Mouse (Mus musculus) cerebellum, adult (tissue): ENCODE results near the gene Fblim1.
A peak's percentile ranks its signal among the peaks of the same experiment; 100 is the strongest.
"Not testable (repeated sequence)": the region's sequence is repeated elsewhere in the genome, so short reads cannot be mapped to it uniquely, and the experiment has no call there.

Experiments
- ATAC-seq: cut with Nextera tagmentation; 2 replicates; pipeline ENCODE4 v1.9.2; 2017; ENCODE audit warnings: mild to moderate bottlenecking, moderate library complexity, mixed read lengths; ENCODE audit not compliant: insufficient number of reproducible peaks, low FRiP score, low TSS enrichment

Fblim1 gene

DNA sequence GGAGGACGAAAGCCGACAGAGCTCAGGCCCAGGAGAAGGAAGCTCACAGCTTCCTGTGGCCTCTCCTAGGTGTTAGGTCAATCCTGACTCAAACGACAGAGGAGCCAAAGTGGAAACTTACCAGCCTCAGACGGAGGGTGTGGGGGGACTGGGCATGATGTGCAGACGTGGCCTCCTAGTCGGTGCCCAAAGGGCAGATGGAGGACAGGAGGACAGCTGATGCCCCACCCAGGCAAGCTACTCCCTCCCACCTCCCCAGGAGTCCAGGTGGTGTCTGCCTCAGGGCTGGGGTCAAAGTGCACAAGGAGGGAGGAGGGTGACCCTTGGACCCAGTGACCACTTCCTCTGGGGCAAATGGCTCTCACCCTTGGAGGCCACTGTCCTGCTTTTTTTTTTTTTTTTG lies 34.6 kb downstream of the Fblim1 start:
- ATAC-seq = no peak

DNA sequence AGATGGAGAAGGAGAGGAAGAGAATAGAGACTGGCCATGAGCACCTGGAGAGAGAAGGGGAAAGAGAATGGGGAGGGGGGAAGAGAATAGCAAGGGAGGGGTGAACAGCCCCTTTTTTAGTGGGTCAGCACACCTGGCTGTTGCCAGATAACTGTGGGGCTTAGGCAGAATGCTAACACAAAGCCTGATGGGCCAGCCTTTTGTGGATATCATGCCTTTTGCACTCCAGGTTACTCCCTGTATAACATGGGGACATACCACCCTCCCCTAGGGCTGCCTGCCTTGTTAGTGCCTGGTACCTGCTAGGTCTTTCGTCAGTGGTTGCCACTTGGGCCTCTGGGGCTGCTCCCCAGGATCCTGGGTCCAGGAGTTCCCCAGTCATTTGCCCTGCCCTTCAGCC lies 35.1 kb downstream of the Fblim1 start:
- ATAC-seq = no peak

DNA sequence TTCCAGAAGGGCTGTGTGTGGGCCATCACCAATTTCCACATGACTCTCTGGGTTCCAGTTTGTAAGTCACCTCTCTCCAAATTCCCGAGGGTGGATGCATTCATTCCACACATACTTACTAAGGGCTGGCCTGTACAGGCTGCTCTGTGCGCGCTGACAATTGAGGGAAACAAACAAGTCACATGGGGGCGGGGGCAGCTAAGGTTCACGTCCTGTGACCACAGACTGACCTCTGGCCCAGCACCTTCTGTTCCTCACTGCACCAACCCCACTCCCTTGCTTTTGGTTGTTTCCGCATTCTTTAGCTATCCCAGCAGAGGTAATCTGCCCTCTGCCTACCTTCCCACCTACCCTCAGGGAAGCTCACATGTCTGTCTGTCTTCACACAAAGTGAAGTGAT lies 35.9 kb downstream of the Fblim1 start:
- ATAC-seq = no peak

DNA sequence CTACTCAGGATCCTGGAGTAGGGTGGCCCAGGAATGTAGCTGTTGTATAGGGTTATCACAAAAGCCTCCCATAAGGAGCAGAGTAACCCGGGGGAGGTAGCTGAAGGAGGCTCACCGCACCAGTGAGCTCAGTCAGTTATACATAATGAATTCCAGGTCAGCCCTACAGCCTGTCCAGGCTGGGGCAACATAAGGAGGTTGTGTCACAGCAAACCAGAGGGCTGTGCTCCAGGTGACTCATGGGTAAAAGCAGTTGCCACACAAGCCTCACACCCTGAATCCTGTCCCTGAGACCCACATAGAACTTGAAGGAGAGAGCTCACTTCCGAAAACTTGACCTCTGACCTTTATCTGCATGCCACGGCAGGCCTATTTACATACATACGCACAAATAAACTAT lies 36.9 kb downstream of the Fblim1 start:
- ATAC-seq = no peak

DNA sequence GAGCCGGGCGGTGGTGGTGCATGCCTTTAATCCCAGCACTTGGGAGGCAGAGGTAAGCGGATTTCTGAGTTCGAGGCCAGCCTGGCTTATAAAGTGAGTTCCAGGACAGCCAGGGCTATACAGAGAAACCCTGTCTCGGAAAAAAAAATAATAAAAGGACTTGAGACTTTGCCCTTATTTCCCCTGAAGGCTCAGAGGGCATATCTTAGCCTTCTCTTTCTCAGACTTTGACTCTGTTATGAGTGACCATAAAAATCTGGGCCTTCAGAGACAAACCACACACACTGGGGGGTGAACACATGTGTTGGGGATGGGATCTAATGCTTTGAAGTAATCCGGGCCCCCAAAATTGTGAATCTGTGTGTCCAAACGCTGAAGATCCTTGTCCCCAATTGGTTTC lies 38.7 kb downstream of the Fblim1 start:
- not testable (repeated sequence) for ATAC-seq

DNA sequence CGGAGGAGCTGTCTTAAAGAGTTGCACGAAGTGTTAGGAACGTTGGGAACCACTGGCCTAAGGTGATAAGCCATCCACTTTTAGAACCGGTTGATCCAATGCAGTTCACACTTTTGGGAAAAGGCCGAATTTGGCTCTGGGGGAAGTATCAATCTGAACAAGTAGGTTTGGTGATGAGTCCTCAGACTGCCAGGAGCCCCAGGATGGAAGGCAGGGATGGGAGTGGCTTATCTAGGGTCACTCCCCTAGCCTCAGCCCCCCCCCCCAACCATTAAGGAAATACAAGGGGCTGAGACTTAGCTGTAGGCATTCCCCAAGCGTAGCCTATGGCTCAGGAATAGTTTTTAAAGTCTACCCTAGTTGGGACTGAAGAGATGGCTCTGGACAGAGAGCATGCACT lies 39.7 kb downstream of the Fblim1 start:
- ATAC-seq = no peak

DNA sequence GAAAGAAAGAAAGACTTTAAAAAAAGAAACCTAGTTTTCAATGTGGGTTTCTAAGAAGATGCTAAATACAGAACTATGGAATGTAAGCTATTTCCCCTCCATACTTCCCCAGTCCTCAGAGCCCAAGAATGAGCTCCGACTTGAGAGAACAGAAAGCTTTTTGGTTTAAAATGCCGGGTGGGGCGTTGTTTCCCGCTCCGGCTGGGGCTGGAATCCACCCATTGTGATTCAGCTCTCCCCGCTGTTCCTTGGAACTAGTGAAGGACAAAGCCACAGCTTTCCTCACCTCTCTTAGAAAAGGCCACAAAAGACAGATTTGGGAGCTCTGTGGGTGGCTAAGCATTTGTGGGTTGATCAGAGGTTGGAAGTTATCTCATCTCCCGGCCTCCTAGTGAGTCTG lies 40.6 kb downstream of the Fblim1 start:
- ATAC-seq = no peak

DNA sequence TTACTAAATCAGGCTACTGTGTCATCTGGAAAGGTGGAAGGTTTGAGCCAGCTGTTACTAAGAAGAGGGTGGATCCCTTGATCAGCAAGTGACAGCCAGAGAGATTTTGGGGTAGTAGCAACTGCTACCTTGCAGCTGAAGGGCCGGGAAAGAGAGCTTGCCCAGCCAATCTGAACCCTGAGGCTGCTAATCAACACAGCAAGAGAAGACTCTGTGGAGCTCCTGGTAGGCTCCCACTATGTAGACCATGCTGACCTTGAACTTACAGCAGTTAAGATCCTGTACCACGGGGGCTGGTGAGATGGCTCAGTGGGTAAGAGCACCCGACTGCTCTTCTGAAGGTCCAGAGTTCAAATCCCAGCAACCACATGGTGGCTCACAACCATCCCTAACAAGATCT lies 41.2 kb downstream of the Fblim1 start:
- no peak for ATAC-seq

DNA sequence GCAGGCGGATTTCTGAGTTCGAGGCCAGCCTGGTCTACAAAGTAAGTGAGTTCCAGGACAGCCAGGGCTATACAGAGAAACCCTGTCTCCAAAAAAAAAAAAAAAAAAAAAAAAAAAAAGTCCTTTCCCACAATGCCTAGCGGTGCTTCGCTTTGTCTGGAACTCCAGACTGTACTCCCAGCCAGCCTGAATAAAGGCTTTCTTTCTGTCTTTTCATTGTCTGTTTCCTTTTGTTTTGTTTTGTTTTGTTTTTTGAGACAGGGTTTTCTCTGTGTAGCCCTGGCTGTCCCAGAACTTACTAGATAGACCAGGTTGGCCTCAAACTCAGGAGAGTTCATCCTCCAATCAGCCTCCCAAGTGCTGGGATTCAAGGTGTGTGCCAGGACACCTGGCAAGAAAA lies 41.7 kb downstream of the Fblim1 start:
- no peak for ATAC-seq

DNA sequence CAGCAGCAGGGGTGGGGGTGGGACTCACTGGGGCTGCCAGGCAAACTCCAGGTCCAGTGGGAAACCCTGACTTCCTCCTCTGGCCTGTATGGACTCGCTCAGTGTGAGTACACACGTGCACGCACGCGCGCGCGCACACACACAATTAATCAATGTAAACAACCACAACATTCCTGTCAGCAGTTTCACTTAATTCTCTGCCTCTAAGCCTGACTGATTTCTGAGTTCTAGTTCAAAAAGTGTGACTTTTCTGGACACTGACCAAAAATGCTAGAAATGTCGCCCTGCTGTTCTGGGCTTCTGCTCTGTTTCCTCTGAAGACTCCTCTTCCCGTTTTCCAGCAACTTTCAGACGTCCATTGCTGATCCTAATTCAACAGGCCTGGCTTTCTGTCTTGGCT lies 43.6 kb downstream of the Fblim1 start:
- no peak for ATAC-seq

DNA sequence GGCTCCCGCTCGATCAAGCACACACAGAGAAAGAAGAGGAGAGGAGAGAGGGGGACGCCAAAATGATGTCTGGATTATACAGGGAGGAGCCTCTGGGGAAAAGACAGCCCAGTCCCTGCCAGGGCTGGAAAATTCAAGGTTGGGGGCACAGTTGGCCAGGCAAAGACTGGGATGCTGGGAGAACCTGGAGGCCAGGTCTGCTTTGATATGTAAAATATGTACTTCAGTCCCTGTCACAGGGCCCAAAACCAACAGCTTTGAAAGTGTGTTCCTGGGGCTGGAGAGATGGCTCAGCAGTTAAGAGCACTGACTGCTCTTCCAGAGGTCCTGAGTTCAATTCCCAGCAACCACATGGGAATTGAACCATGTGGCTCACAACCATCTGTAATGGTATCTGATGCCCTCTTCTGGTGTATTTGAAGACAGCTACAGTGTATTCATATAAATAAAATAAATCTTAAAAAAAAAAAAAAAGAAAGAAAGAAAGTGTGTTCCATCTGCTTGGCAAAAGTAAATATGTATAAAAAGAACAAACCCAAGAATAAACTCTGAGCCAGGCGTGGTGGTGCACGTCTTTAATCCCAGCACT lies 44.5 kb downstream of the Fblim1 start:
- not testable (repeated sequence) for ATAC-seq

DNA sequence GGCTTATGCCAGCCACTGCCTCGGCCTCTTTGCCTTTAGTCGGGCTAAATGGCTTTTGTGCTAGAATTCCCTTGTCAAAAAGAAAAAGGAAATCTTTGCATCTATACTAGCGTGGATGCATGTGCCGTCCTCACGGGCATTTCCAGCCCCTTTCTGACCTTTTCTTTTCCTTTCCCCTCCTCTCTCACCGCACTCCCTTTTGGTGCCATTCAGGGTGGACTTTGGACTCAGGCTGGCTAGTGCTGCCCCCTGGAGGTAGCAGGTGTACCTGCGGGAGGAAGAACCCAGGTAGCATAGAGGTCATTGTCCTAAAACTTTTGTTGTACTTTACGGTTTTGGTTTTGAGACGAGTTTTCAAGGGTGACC lies 46.0 kb downstream of the Fblim1 start:
- 0 out of 2 replicates have a peak, but pooled peaks have one; percentile 46 for ATAC-seq

DNA sequence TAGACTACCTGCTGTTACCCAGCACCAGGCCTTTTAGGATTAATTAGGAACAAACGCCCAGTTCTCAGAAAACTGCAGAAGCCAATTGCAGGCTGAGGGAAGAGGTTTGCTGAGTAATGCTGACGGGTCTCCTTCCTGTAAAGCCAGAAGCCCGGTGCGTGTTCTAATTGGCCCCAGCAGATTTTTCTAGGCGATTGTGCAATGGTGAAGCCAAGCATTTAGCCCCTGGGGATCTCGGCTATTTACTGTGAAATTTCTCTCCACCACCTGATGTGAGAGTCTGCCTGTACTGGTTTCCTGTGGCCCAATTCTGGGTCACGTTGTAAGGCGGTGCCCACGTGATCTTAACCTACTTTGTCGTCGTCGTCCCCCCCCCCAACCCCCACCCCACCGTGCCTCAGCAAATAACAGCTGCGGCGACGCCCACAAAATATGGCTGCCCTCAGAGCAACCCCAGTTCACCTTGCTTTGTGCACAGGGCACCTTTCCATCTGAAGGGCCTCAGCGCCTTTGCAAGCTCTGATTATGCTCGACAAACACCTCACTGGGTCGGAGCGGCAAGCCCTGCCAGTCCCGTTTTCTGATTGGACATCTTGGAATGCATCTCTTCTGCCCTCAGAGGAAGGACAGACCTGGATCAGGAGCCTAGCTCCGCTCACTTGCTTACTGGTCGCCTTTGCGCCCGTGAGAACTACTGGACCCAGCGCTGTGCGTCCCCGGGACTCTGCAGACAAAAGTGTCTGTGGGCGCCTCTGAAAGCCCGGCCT lies 46.6 kb downstream of the Fblim1 start:
- ATAC-seq = peak; percentile 66; the same call in 1 of the 2 replicates

DNA sequence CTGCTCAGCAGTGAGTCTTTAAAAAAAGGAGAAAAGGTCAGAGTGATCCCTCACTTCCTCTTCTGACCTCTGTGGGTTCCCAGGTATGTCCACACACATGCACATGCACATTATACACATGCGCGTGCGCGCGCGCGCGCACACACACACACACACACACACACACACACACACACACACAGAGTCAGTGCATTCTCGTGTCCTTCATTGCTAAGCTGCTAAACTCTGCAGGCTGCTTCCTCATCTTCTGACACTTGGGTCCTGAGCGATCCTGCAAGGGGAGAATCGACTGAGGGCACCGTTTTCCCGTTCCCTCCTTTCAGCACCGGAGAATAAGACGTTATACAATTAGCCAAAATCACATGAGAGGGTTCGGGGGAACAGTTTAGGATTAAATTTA lies 47.2 kb downstream of the Fblim1 start:
- ATAC-seq = no peak

DNA sequence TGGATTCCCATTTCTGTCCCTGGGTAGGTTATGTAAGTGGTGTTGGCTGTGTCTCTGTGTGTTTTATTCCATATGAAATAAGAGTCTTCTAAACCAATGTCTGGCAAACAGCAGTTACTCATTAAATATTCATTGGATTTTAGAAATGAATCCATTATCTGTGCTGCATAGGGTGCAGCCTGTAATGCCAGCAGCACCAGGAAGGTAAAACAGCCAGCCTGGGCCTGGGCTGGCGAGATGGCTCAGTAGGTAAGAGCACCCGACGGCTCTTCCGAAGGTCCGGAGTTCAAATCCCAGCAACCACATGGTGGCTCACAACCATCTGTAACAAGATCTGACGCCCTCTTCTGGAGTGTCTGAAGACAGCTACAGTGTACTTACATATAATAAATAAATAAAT lies 49.7 kb downstream of the Fblim1 start:
- not testable (repeated sequence) for ATAC-seq

DNA sequence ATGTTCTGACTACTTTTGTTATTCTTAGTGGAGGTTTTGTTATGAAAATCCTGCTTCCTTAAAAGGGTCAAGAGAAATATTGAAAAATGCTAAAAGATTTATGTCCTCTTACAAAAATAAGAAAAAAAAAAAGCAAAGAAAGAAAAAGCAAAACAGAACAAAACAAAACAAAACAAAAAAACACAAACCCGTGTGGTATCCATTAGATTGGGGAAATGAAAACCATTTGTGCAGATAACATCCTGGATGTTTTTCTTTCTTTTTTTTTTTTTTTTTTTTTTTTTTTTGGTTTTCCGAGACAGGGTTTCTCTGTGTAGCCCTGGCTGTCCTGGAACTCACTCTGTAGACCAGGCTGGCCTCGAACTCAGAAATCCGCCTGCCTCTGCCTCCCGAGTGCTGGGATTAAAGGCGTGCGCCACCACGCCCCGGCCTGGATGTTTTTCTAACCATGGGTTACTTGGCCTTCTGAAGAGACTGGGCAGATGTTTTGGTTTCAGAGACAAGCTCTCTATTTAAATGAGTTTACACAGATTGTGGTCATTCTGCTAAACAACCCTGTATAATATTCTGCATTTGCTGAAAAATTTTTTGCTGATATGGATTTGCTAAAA lies 51.5 kb downstream of the Fblim1 start:
- ATAC-seq = not testable (repeated sequence)

DNA sequence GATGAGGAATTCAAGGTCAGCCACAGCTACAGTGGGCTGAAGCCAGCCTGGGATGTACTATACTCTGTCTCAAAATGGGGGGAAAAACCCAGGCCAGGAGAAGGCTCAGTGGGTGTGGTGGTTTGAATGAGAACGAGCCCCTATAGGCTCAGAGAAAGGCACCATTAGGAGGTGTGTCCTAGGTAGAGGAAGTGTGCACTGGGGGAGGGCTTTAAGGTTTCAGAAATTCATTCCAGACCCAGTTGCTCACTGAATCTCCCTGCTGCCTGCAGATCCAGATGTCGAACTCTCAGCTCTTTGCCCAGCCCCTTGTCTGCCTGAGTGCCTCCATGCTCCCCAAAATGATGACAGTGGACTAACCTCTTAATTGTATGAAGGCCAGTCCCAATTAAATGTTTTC lies 53.4 kb downstream of the Fblim1 start:
- no peak for ATAC-seq

DNA sequence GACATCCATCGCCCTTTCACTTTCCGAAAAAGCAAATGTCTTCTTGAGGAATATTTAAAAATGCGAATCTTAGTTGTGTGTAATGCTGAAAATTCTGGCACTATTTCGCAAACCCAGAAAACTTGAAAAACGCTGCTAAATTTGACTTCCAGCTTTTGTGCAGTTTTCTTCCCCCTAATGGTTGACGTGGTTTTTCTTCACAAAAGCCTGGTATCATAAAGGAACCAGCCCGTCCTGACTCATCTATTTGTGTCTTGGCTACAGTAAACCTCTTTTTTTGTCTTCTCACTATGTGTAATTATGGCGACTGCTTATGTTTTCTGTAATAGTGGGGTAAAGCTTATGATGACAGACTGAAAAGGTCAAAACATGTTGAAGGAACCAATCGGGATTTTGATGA lies 58.6 kb downstream of the Fblim1 start:
- ATAC-seq = no peak

DNA sequence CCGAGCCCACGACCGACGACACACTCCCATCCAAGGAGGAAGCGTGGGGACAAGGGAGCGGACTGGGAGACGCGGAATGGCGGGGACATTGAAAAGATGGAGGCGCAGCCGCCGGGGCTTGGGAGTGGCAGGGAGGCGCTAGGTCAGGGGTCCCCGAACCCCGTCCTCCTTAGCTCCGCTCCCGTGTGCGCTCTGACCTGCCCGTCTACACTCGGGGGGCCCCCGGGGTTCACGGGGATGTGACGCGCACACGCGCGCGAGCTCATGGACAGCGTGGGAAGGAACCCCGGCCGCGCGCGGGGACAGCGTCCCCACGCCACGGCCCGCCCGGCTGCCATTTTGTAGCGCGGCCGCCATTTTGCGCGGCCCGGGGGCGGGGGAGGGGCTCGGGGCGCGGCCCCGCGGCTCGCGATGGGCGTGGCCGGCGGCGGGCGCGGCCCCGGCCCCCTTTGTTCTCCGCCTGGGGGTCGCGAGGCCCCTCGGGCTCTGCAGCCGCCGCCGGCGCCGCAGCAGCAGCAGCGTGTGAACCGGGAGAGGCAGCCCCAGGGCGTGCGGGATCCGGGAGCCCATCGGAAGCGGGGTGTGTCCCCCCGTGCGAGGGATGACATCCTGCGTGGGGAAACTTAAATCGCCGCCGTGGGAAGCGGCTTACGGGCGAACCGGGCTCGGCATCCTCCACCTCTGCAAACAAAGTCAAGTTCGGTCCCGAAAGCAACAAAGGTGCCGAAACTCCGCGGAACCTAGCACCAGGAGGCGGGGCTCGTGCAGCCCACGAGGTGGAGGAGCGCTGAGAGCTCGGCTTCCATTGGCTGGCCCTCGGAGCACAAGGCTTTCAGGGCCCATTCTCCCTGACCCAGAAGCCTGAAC lies 59.3 kb downstream of the Fblim1 start:
- ATAC-seq = peak; percentile 74

DNA sequence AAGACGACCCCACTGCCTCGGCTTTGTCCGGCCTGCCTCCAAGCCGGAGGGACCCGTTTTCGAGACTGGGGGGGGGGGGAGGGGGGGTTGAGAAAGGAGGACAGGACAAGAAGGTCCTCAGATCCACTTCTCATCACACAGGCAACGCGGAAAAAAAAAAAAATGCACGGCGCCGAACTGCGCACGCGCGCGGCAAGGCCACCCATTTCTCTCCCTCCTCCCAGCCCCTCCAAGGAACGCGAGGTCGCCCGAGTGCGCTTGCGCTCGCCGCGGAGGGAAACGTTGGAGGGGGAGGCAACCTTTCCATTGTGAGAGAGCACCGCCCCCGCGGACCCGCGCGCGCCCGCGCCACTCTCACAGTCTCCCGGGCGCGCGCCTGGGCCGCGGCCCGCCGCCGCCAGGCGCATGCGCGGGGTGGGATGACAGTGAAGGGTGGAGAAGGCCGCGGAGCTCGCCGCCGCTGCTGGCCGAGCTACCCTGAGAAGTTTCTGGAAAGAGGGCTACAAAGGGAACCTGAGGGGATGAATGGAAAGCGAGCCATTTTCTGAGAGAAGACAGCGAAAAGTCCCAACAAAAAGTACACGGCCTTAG lies 60.1 kb downstream of the Fblim1 start:
- peak; percentile 85 for ATAC-seq
